Mouse (Mus musculus): ENCODE data around the gene Rnf215. TPM values are rescaled to one million over a fixed set of nuclear protein-coding genes. Genes with fewer than 3 reads are reported as not detected.
"Not testable (repeated sequence)": the region's sequence is repeated elsewhere in the genome, so short reads cannot be mapped to it uniquely, and the experiment has no call there.

The Rnf215 gene
- polyA plus RNA-seq, 1 experiment from 2014 or later: 7.0 TPM

- H3K27ac ChIP-seq: no peak overlapping the region
- WGBS (ENCODE audit: missing documents): 100% methylated on average over 3 of the region's 3 CpGs
- H3K36me3 ChIP-seq (ENCODE audit: inconsistent target): no peaks in the 10 kb centered on the region
- H3K79me2 ChIP-seq (ENCODE audit: inconsistent target): no peaks in the 10 kb centered on the region
- no peak overlapping the region for H3K4me3 ChIP-seq (ENCODE audit: inconsistent target)
Observed at GRCm38 (mm10) chr11:4121691-4122090, 13.3 kb upstream of the Rnf215 start.

GRCm38 (mm10) chr11:4122226-4122625 lies 12.8 kb upstream of the Rnf215 start:
- no peak overlapping the region for H3K4me3 ChIP-seq (ENCODE audit: inconsistent target)
- no peaks in the 10 kb centered on the region for H3K36me3 ChIP-seq (ENCODE audit: inconsistent target)
- WGBS (ENCODE audit: missing documents): 82% methylated on average over 5 of the region's 5 CpGs
- no peaks in the 10 kb centered on the region for H3K79me2 ChIP-seq (ENCODE audit: inconsistent target)
- no peak overlapping the region for H3K27ac ChIP-seq

GRCm38 (mm10) chr11:4122742-4123579 lies 12.0 kb upstream of the Rnf215 start, which contains the start of gene Sec14l2:
TSS of gene Sec14l2 (minus strand) at chr11:4123415.
- Histone ChIP-seq H3K79me2 (ENCODE audit: inconsistent target) (no peaks in the 10 kb centered on the region), H3K36me3 (ENCODE audit: inconsistent target) (no peaks in the 10 kb centered on the region), H3K4me3 (ENCODE audit: inconsistent target) (no peak within 1 kb of the TSS), H3K27ac (no peak within 1 kb of the TSS)
- 54% methylated on average over 10 of the region's 10 CpGs for WGBS (ENCODE audit: missing documents)

- WGBS (ENCODE audit: missing documents): 77% methylated on average over 5 of the region's 5 CpGs
- H3K36me3 ChIP-seq (ENCODE audit: inconsistent target): no peaks in the 10 kb centered on the region
- no peak overlapping the region for H3K4me3 ChIP-seq (ENCODE audit: inconsistent target)
- H3K27ac ChIP-seq: no peak overlapping the region
- no peaks in the 10 kb centered on the region for H3K79me2 ChIP-seq (ENCODE audit: inconsistent target)
Observed at GRCm38 (mm10) chr11:4123922-4124321, 11.1 kb upstream of the Rnf215 start.

- 100% methylated on average over 1 of the region's 1 CpGs for WGBS (ENCODE audit: missing documents)
- Histone ChIP-seq H3K36me3 (ENCODE audit: inconsistent target) (no peaks in the 10 kb centered on the region), H3K79me2 (ENCODE audit: inconsistent target) (no peaks in the 10 kb centered on the region)
Observed at GRCm38 (mm10) chr11:4127059-4127458, 7.9 kb upstream of the Rnf215 start.

GRCm38 (mm10) chr11:4128461-4128860 lies 6.5 kb upstream of the Rnf215 start:
- H3K36me3 ChIP-seq (ENCODE audit: inconsistent target); H3K79me2 ChIP-seq (ENCODE audit: inconsistent target); H3K4me3 ChIP-seq (ENCODE audit: inconsistent target); H3K27ac ChIP-seq: not testable (repeated sequence)
- 99% methylated on average over 4 of the region's 4 CpGs for WGBS (ENCODE audit: missing documents)

More at GRCm38 (mm10) chr11:4127059-4127458, 7.9 kb upstream of the Rnf215 start:
- H3K27ac ChIP-seq: no peak overlapping the region
- H3K4me3 ChIP-seq (ENCODE audit: inconsistent target): no peak overlapping the region

- no peak overlapping the region for H3K4me3 ChIP-seq (ENCODE audit: inconsistent target)
- H3K27ac ChIP-seq: no peak overlapping the region
- H3K79me2 ChIP-seq (ENCODE audit: inconsistent target): no peaks in the 10 kb centered on the region; the same call in 1 of the 2 replicates
- H3K36me3 ChIP-seq (ENCODE audit: inconsistent target): no peaks in the 10 kb centered on the region
- 72% methylated on average over 3 of the region's 3 CpGs for WGBS (ENCODE audit: missing documents)
Observed at GRCm38 (mm10) chr11:4133450-4133849, 1.6 kb upstream of the Rnf215 start.

- WGBS (ENCODE audit: missing documents): 53% methylated on average over 6 of the region's 6 CpGs
- Histone ChIP-seq H3K27ac (no peak overlapping the region), H3K36me3 (ENCODE audit: inconsistent target) (peaks cover 2% of the 10 kb centered on the region; the same call in 1 of the 2 replicates), H3K79me2 (ENCODE audit: inconsistent target) (no peaks in the 10 kb centered on the region; the same call in 1 of the 2 replicates), H3K4me3 (ENCODE audit: inconsistent target) (no peak overlapping the region)
Observed at GRCm38 (mm10) chr11:4134400-4134799, 602 bp upstream of the Rnf215 start.

GRCm38 (mm10) chr11:4138964-4139363 lies 4.0 kb downstream of the Rnf215 start:
- H3K36me3 ChIP-seq (ENCODE audit: inconsistent target): peaks cover 34% of the 10 kb centered on the region
- no peaks in the 10 kb centered on the region; the same call in 1 of the 2 replicates for H3K79me2 ChIP-seq (ENCODE audit: inconsistent target)
- 82% methylated on average over 2 of the region's 2 CpGs for WGBS (ENCODE audit: missing documents)
- H3K4me3 ChIP-seq (ENCODE audit: inconsistent target): no peak overlapping the region
- no peak overlapping the region for H3K27ac ChIP-seq

- no peak overlapping the region for H3K4me3 ChIP-seq (ENCODE audit: inconsistent target)
- H3K36me3 ChIP-seq (ENCODE audit: inconsistent target): peaks cover 34% of the 10 kb centered on the region
- H3K79me2 ChIP-seq (ENCODE audit: inconsistent target): no peaks in the 10 kb centered on the region; the same call in 1 of the 2 replicates
- H3K27ac ChIP-seq: no peak overlapping the region
Observed at GRCm38 (mm10) chr11:4141505-4141904, 6.5 kb downstream of the Rnf215 start.

GRCm38 (mm10) chr11:4142352-4142751 lies 7.3 kb downstream of the Rnf215 start:
- 86% methylated on average over 4 of the region's 4 CpGs for WGBS (ENCODE audit: missing documents)
- H3K36me3 ChIP-seq (ENCODE audit: inconsistent target): peaks cover 34% of the 10 kb centered on the region

GRCm38 (mm10) chr11:4143281-4144062 lies 8.5 kb downstream of the Rnf215 start:
- Histone ChIP-seq H3K36me3 (ENCODE audit: inconsistent target) (peaks cover 34% of the 10 kb centered on the region), H3K4me3 (ENCODE audit: inconsistent target) (no peak overlapping the region), H3K79me2 (ENCODE audit: inconsistent target) (no peaks in the 10 kb centered on the region), H3K27ac (no peak overlapping the region)
- 94% methylated on average over 21 of the region's 21 CpGs for WGBS (ENCODE audit: missing documents)

More at GRCm38 (mm10) chr11:4142352-4142751, 7.3 kb downstream of the Rnf215 start:
- H3K4me3 ChIP-seq (ENCODE audit: inconsistent target): no peak overlapping the region
- H3K79me2 ChIP-seq (ENCODE audit: inconsistent target): no peaks in the 10 kb centered on the region
- H3K27ac ChIP-seq: no peak overlapping the region

- peaks cover 12% of the 10 kb centered on the region for H3K36me3 ChIP-seq (ENCODE audit: inconsistent target)
- 92% methylated on average over 6 of the region's 6 CpGs for WGBS (ENCODE audit: missing documents)
- H3K79me2 ChIP-seq (ENCODE audit: inconsistent target): no peaks in the 10 kb centered on the region
- no peak overlapping the region for H3K4me3 ChIP-seq (ENCODE audit: inconsistent target)
- H3K27ac ChIP-seq: no peak overlapping the region
Observed at GRCm38 (mm10) chr11:4146381-4146780, 11.4 kb downstream of the Rnf215 start.

GRCm38 (mm10) chr11:4147098-4147497 lies 12.1 kb downstream of the Rnf215 start:
- 99% methylated on average over 10 of the region's 10 CpGs for WGBS (ENCODE audit: missing documents)
- Histone ChIP-seq H3K27ac (no peak overlapping the region), H3K4me3 (ENCODE audit: inconsistent target) (no peak overlapping the region), H3K79me2 (ENCODE audit: inconsistent target) (no peaks in the 10 kb centered on the region), H3K36me3 (ENCODE audit: inconsistent target) (peaks cover 4% of the 10 kb centered on the region)

- H3K79me2 ChIP-seq (ENCODE audit: inconsistent target): no peaks in the 10 kb centered on the region
- no peaks in the 10 kb centered on the region for H3K36me3 ChIP-seq (ENCODE audit: inconsistent target)
- 100% methylated on average over 1 of the region's 5 CpGs for WGBS (ENCODE audit: missing documents)
- no peak overlapping the region for H3K4me3 ChIP-seq (ENCODE audit: inconsistent target)
- H3K27ac ChIP-seq: no peak overlapping the region
Observed at GRCm38 (mm10) chr11:4148120-4148519, 13.1 kb downstream of the Rnf215 start.

All from macrophage (primary cell).